Mouse (Mus musculus) macrophage (primary cell): ENCODE measurements around the gene Gm9747. TPM values are rescaled to one million over a fixed set of nuclear protein-coding genes. Genes with fewer than 3 reads are reported as not detected.

Experiments used
- H3K27ac ChIP-seq: fragments of 350-480 bp; formaldehyde crosslinking; 2 replicates; pipeline ENCODE4 v1.9.0; 2021
- H3K36me3 ChIP-seq: fragments of 350-480 bp; formaldehyde crosslinking; 2 replicates; pipeline ENCODE4 v1.9.0; 2021; ENCODE audit errors: inconsistent target
- H3K4me3 ChIP-seq: fragments of 350-480 bp; formaldehyde crosslinking; 2 replicates; pipeline ENCODE4 v1.9.0; 2021; ENCODE audit errors: inconsistent target
- H3K79me2 ChIP-seq: fragments of 350-480 bp; formaldehyde crosslinking; 2 replicates; pipeline ENCODE4 v1.9.0; 2021; ENCODE audit errors: inconsistent target
- WGBS: methylation state at CpG from one replicate; pipeline ENCODE4 v1.1.7; 2026; ENCODE audit warnings: inconsistent platforms; ENCODE audit not compliant: missing documents; 5-methylcytosine and 5-hydroxymethylcytosine counted together
- polyA plus RNA-seq: library from polyadenylated mRNA; stranded (reverse); fragments of 250-400 nt; gene quantifications from 3 replicates; pipeline ENCODE4 v1.2.4, GENCODE M21; 2018; ENCODE audit warnings: inconsistent platforms
- total RNA-seq, 78 experiments: library from RNA; depleted of rRNA; stranded (reverse); fragments of 250-400 nt; gene quantifications; 1 replicate in 9 of 78; 2 replicates in 24 of 78; 3 replicates in 43 of 78; 4 replicates in 2 of 78; pipeline ENCODE4 v1.2.4; 2018; ENCODE audit warnings: inconsistent platforms in 56 of 78

Gene Gm9747
- not detected for total RNA-seq (2018; cell fraction: chromatin; rRNA removed)
- total RNA-seq (2018; cell fraction: cytosol; rRNA removed): not detected
- total RNA-seq (2018; cell fraction: nucleus; rRNA removed): not detected
- polyA plus RNA-seq: not detected in 3 replicates

DNA sequence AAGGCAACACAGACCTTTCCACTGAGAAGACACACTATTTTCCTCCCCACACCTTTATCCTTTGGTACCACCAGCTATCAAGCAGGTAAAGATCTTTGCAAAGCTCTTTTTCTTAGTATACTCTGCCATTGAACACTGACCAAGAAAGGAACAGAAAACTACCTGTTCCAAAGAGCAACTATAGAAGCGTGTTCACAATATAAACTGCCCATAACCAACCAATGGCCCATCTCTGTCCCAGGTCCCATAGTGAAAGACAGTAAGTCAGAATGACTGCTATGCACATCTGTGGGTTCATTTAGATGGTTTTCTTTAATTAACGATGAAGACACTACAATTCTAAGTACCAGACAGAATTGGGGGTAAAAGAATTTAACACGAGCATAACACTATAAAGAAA, at the start of gene Gm9747:
Gene Gm9747, plus strand, starts transcription at position 301 of the 400 bp plus-strand sequence.
- Histone ChIP-seq H3K27ac (no peak within 1 kb of the TSS), H3K36me3 (no peaks in the 10 kb centered on the region), H3K4me3 (no peak within 1 kb of the TSS), H3K79me2 (no peaks in the 10 kb centered on the region)
- 94% methylated on average over 3 of the region's 3 CpGs for WGBS

DNA sequence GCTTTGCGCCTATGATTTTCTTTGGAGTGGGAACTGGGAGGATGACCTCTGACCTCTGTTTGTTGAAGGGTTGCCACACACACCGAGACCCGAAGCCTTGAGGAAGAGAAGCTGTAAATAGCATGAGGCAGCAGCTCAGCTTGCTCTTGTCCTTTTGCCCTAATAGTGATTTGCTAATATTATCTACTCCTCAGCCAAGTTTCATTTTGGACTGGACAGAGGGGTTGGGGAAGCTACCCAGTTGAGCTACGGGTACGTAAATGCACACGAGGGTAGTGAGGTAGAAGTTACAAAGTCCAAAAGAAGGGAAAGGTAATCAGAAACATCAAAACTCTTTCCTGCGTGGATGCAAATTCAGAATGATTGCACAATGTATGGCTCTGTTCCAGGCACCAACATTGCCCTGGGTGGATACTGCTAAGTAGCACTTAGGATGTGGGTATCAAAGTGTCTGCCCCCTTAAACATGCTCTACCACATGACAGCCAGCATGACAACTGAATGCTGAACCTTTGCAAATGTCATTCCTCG, 48.9 kb upstream of the Gm9747 start:
- Histone ChIP-seq H3K27ac (no peak overlapping the region), H3K79me2 (no peaks in the 10 kb centered on the region), H3K36me3 (no peaks in the 10 kb centered on the region), H3K4me3 (no peak overlapping the region)
- WGBS: 66% methylated on average over 8 of the region's 8 CpGs

DNA sequence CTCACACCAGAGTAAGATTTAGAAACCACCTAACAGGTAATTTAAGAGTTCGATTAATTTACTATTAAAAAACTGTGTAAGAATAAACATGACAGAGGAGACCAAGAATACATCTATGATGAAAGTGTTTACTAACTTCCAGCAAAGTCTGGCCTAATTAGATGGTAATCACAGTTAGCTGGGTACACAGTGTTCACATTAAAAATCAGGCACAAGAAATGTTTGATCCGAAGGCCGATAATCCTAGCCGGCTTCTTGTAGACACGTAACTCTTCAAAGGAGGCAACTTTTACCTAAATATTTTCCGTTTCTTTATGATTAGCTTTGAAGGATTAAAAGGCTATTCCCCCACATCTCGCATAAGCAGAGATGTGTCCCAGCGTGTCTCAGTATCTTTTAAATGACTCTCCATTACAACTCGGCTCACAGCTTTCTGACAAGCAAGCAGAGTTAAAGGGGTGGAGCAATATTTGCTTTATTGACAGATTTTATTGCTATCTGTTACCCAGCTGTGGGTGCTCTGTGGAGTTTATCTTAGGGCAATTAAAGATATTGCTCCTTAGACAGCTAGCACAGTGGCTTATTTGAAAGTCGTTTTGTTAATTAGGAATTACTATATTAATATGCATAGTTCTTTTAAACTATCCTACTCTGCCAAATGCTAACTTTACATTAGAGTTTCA, 44.2 kb upstream of the Gm9747 start:
- Histone ChIP-seq H3K36me3 (no peaks in the 10 kb centered on the region), H3K79me2 (no peaks in the 10 kb centered on the region), H3K27ac (no peak overlapping the region), H3K4me3 (no peak overlapping the region)
- 91% methylated on average over 10 of the region's 10 CpGs for WGBS

DNA sequence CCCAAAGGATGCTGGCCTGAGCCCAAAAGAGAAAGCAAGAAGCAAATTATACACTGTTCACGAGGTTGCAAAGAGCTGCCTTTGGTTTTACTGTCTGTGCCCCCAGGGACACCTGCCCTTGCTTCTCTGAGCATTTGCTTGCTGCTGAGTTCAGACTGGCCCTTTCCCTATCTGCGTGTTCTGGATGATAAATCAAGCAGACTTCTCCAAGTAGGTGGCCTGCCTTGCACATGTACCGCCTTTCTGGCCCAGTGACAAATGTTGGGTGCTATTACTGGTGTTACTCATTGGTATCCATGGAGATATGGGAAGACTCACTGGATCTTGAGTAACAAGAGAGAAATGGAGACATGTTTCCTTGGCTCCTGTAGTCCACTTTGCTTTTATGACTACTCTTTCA, 43.4 kb upstream of the Gm9747 start:
- Histone ChIP-seq H3K79me2 (no peaks in the 10 kb centered on the region), H3K4me3 (no peak overlapping the region), H3K27ac (no peak overlapping the region), H3K36me3 (no peaks in the 10 kb centered on the region)
- 49% methylated on average over 3 of the region's 3 CpGs for WGBS

DNA sequence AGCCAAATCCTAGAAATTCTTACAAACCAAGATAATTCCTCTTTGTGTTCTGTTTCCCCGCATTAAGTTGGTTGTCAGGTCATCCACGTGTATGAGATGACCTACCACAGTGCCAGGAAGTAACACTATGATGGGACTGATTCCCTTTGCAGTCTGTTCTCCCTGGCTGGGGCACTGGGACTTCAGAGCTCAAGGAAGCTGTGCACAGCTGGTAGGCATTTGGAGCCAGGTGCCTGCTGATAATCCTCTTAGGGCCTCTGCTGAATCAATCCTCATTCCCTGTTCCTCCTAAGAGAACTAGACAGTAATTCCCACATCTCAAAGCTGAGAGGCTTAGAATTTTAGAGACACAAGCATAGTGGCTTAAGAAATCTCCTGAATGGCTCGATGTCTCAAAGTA, 41.3 kb upstream of the Gm9747 start:
- Histone ChIP-seq H3K36me3 (no peaks in the 10 kb centered on the region), H3K79me2 (no peaks in the 10 kb centered on the region), H3K4me3 (no peak overlapping the region), H3K27ac (no peak overlapping the region)
- 70% methylated on average over 3 of the region's 3 CpGs for WGBS

DNA sequence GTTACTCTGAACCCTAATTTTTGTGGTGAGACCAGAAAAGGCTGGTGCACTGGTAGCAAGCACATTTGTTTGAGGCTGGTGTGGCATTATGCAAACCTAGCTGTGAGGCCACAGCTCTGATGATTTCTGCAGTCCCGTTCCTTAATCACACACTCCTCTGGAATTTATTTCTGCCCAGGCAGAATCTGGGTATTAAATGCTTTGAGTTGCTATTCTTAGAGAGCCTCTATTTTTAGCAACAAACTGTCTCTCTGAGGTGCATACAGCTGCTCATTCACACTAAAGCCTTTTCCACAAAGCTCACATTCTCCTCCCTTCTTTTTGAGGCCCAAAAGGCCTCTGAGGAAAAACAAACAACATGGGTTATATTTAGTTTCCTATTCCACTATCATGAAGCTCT, 33.0 kb upstream of the Gm9747 start:
- Histone ChIP-seq H3K4me3 (no peak overlapping the region), H3K27ac (no peak overlapping the region), H3K36me3 (no peaks in the 10 kb centered on the region), H3K79me2 (no peaks in the 10 kb centered on the region)
- 22% methylated on average over 1 of the region's 1 CpGs for WGBS

DNA sequence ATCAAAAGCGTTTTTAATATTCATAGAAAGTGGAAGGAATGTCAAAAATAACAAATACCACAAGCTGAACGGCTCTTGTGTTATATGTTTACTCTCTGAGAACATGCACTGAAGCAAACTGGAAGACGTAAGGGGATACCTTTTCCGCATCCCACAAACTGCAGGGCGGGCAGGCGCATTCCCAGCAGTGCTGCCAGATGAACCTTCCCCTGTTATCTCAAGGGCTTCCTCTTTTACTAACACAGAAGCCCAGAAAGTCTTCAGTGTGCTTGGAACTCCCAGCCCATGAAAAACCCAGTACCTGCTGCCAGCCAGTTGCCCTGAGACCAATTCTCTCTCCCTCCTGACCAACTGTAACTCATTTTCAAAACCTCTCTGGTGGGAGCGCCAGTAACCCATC, 32.3 kb upstream of the Gm9747 start:
- Histone ChIP-seq H3K36me3 (no peaks in the 10 kb centered on the region), H3K27ac (no peak overlapping the region), H3K79me2 (no peaks in the 10 kb centered on the region), H3K4me3 (no peak overlapping the region)
- WGBS: 82% methylated on average over 6 of the region's 7 CpGs

DNA sequence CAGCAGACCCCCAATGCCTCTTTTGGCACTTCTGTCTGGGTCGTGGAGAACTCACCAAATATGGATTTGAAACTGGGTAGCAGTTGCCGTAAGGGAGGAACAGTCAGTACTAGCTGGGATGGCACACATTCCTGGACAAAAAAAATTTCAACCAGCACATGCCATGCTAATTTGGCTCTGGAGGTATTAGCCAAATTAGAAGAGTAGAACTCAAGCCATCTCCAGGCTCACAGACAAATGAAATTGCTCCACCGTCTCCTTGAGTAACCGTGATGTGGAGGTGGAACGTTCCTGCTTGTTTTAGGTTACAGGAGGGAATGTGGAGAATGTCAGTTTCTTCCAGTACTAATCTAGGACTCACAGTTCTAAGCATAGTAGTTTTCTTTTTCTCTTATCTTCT, 25.4 kb upstream of the Gm9747 start:
- 84% methylated on average over 5 of the region's 5 CpGs for WGBS
- no peaks in the 10 kb centered on the region for H3K79me2 ChIP-seq
- no peak overlapping the region for H3K27ac ChIP-seq
- no peaks in the 10 kb centered on the region for H3K36me3 ChIP-seq
- H3K4me3 ChIP-seq: no peak overlapping the region

DNA sequence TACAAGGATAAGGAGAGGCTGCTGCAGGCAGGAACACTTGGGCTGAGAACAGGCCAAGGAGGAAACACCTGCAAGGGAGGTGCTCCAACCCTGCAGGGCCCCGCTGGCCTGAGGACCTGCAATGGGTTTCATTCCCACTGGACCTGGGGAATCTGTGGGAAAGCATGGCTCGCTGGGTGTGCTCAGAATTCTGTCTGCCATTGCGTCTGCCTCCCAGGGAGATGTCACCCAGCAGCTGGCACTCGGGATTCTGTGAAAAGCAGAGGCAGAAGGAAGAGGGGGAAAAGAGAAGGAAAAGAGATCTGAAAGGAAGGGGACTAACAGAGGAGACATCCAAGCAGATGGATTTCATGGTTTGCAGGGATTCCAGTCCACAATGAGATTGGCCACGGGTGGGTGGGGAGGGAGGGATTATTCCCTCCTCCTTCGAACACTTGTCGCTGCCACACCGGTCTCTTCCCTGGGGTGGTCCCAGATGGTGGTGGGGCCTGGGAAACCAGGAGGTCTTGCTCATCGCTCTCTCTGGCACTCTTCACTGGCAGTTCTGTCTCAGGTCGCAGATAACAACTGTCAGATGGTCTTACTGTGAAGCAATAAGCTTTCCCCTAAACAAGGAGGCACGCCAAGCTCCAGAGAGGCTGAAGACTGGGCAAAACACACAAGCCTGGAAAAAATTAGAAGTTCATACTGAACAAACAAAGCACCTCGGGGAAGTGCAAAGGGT, 12.1 kb upstream of the Gm9747 start:
- WGBS: 71% methylated on average over 12 of the region's 12 CpGs

DNA sequence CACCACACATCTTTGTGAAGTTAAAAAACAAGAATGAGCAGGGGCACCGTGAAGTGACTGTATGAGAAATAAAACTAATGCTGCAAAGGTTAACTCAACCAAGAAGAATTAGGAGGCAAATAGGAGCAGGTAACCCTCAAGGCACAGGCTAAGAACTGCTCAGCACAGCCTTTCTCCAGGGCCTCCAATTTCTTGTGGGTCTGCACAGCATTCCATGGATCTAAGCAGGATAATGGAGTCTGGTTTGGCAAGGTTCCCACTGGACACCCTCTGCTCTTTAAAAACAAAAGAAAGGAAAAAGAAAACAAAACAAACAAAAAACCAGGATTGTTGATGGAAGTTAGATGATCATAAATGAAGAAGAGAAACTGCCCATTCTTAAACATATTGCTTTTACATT, 11.4 kb upstream of the Gm9747 start:
- 80% methylated on average over 1 of the region's 1 CpGs for WGBS
- no peak overlapping the region for H3K4me3 ChIP-seq
- no peaks in the 10 kb centered on the region for H3K79me2 ChIP-seq
- no peaks in the 10 kb centered on the region for H3K36me3 ChIP-seq
- no peak overlapping the region for H3K27ac ChIP-seq

More for the DNA sequence above, 12.1 kb upstream of the Gm9747 start:
- Histone ChIP-seq H3K4me3 (no peak overlapping the region), H3K27ac (no peak overlapping the region), H3K36me3 (no peaks in the 10 kb centered on the region), H3K79me2 (no peaks in the 10 kb centered on the region)

DNA sequence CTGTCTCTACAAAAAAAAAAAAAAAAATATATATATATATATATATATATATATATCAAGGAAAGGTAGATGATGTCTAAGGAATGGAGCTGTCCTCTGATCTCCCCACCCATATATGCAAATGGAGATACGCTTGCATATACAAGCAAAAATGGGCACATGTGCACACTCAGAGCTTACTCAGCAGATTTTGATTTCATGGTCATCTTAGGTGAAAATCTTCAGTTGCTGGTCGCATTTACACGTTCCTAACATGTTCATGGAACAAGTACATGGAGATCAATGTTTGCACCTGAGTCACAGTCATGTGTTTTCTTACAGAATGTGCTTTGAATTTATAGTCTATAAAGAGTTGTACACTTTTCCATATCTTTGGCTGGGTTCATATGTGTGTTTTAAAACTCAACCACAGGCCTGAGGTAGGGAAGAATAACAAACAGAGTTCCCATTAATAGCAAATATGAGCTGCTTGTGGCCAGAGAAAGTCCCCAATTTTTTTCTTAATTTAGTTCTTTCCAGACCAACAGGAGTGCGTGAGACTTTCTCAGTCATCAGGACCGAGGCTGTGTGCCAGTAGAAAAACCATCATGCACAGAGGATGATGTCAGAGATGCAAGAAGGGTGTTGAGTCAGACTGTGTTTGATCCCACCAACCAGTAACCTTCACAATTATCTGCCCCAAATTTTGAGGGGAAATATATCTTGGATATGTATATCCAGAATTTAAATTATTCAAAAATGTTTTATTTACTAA, 9.7 kb upstream of the Gm9747 start:
- WGBS: 81% methylated on average over 5 of the region's 5 CpGs
- no peak overlapping the region for H3K27ac ChIP-seq
- no peaks in the 10 kb centered on the region for H3K36me3 ChIP-seq
- H3K79me2 ChIP-seq: no peaks in the 10 kb centered on the region
- H3K4me3 ChIP-seq: no peak overlapping the region

DNA sequence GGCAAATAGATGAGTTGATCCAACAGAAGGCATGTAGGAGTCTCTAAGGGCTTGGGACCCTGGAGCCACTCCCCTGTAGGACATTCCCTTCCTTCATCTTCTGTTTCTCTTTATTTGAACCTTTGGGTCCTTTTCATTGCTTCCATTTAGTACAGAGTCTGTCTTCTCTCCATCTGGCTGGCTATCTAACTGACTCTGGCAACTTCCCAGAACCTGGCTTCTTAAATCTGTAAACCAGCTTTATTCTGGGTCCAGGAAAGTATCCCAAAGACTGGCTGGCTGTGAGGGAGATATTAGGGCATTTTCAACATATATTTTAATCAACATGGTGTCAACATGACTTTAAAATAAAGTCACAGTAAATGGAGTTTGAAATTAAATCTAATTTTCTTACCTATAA, 4.1 kb upstream of the Gm9747 start:
- Histone ChIP-seq H3K36me3 (no peaks in the 10 kb centered on the region), H3K79me2 (no peaks in the 10 kb centered on the region), H3K27ac (no peak overlapping the region), H3K4me3 (no peak overlapping the region)

DNA sequence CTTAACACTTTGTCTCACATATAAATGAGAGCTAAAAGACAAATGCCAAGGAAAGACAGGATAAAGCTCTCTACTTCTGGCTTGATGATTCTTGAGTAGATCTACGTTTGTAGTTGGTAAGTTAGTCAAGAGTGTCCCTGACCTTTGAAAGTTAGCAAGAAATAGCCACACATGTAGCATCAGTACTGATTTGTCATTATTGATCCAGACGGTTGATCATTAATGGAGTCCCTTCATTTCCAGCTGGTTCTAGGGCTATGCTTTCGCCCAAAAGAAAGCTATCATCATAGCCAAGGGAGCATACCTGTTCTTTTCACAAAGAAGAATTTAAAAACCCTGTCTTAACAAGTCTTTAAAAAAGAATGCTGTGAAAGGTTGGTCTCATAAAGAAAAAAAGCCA, 1.7 kb downstream of the Gm9747 start:
- Histone ChIP-seq H3K27ac (no peak overlapping the region), H3K79me2 (no peaks in the 10 kb centered on the region)
- WGBS: 90% methylated on average over 3 of the region's 3 CpGs

DNA sequence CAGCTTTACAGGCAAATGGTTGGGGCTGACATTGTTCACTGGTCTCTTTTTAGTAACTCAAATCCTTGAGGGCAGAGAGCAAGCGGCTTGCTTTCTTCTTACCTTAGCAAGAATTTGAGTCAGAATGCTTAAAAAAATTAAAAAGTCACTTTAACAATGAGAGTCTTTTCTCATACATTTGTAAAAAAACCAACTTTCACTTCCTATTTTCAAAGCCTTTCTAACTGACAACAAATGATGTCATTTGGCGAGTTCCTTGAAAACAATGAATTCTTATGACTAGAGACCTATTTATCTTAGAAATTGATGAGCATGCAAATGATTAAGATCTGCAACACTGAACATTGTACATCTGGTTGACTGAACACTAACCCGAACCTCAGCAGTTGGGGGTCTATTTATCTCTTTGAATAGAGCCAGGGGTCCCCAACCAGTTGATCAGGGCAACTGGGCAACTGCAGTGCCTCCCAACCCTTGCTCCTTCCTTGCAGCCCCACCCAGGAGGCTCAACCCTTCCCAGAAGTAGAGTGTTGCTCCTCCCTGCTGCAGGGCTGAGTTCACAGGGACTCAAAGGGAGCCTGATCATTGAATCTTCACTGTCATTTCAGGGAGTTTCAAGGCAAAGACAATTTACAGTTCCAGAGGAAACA, 2.7 kb downstream of the Gm9747 start:
- WGBS: 67% methylated on average over 3 of the region's 3 CpGs
- H3K27ac ChIP-seq: no peak overlapping the region

More for the DNA sequence above, 1.7 kb downstream of the Gm9747 start:
- Histone ChIP-seq H3K4me3 (no peak overlapping the region), H3K36me3 (no peaks in the 10 kb centered on the region)

More for the DNA sequence above, 2.7 kb downstream of the Gm9747 start:
- Histone ChIP-seq H3K36me3 (no peaks in the 10 kb centered on the region), H3K4me3 (no peak overlapping the region), H3K79me2 (no peaks in the 10 kb centered on the region)
